Comparison of ENCODE assay signal across 9 mouse cellular contexts in the genomic region with DNA sequence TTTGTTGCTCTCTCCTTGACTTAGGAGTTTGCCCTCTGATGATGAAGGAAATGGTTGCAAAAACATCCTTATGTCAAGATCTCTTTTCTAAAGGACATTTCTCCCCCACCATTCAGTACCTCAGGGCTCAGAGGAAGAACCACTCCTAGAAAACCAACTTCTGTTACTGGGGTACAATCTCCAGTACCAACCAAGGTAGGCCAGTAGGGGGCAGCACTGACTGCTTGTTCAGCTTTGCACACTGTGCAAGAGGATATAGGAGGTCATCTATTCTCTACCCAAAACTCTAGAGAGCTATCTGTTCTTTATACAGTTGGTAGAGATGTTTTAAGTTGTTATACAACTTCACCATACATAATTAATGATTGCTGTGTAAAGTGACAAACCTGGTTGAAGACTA. TPM values are rescaled to one million over a fixed set of nuclear protein-coding genes. Genes with fewer than 3 reads are reported as not detected.
A peak's percentile ranks its signal among the peaks of the same experiment; 100 is the strongest.
DNase-seq lines count a peak whose midpoint lies in the region; ATAC-seq and TF ChIP-seq lines count a peak whose summit lies in the region.
"Had no signal": no experiment of that assay in that cellular context is flagged by ENCODE, and none has a peak within 500 bp of the region (broad histone marks: within the 10 kb centered on the region; RNA-seq: fewer than 3 reads in every experiment).

No protein-coding gene starts in this region.

- H3K4me1 ChIP-seq in midbrain, embryonic 10.5 days: no peaks in the 10 kb centered on the region
- no peaks in the 10 kb centered on the region for H3K4me1 ChIP-seq in midbrain, embryonic 16.5 days (ENCODE audit: control insufficient read depth, insufficient read depth, low read length)
- H3K4me1 ChIP-seq: embryonic facial prominence, embryonic 12.5 days had no signal

- no peaks in the 10 kb centered on the region for H3K27me3 ChIP-seq in midbrain, embryonic 10.5 days (ENCODE audit: low read depth, poor library complexity, severe bottlenecking)
- H3K27me3 ChIP-seq in midbrain, embryonic 16.5 days (ENCODE audit: control insufficient read depth, insufficient read depth, low read depth, low read length): no peaks in the 10 kb centered on the region
- H3K27me3 ChIP-seq: embryonic facial prominence, embryonic 12.5 days had no signal

- H3K36me3 ChIP-seq in midbrain, embryonic 10.5 days: no peaks in the 10 kb centered on the region
- H3K36me3 ChIP-seq in midbrain, embryonic 16.5 days (ENCODE audit: control insufficient read depth, insufficient read depth, low read length): no peaks in the 10 kb centered on the region
- H3K36me3 ChIP-seq: embryonic facial prominence, embryonic 12.5 days had no signal

- ATAC-seq in midbrain, embryonic 16.5 days: no peak
- ATAC-seq in erythroblast, adult 5-6 weeks (replicated peaks; ENCODE audit: low FRiP score, poor library complexity, severe bottlenecking): no peak

- no peak overlapping the region for H3K9ac ChIP-seq in midbrain, embryonic 16.5 days (ENCODE audit: low read depth, low read length)
- H3K9ac ChIP-seq: embryonic facial prominence, embryonic 12.5 days had no signal

- DNase-seq in midbrain, embryonic 10.5 days (ENCODE audit: low spot score): peak; percentile 53
- peak; percentile 37 to 85 for DNase-seq in adrenal gland, adult (ENCODE audit: inconsistent age in 2 of 2, low spot score in 1 of 2)
- DNase-seq in cerebellum, postnatal 36 days: peak; percentile 52 to 60
- DNase-seq in heart, postnatal 14 days: peak; percentile 77 to 84
- peak; percentile 26 to 58 for DNase-seq in left cerebral cortex, adult 2 months (ENCODE audit: extremely low spot score in 1 of 2, low spot score in 2 of 2)
- DNase-seq in retina, embryonic 14.5 days (ENCODE audit: low spot score): peak; percentile 73

- intact Hi-C loops in heart, postnatal 14 days (cut with DNase I): loop anchor here (1.0 to 10.0 kb wide), 2 partner anchors 367 to 514 kb away; no protein-coding TSS in a partner anchor
- intact Hi-C loops in left cerebral cortex, adult 2 months (cut with DNase I): loop anchor here (1.0 to 5.0 kb wide), 2 partner anchors 364 to 514 kb away; no protein-coding TSS in a partner anchor

- H3K4me2 ChIP-seq in midbrain, embryonic 16.5 days (ENCODE audit: low read length): no peak overlapping the region
- H3K4me2 ChIP-seq: embryonic facial prominence, embryonic 12.5 days had no signal

- peak; percentile 77 for TF ChIP-seq CTCF in left cerebral cortex, adult 2 months (IDR thresholded peaks at IDR 0.05)

- H3K9me3 ChIP-seq in midbrain, embryonic 10.5 days (replicated peaks): no peaks in the 10 kb centered on the region
- H3K9me3 ChIP-seq in midbrain, embryonic 16.5 days (replicated peaks; ENCODE audit: control insufficient read depth, low read length, poor library complexity, severe bottlenecking): no peaks in the 10 kb centered on the region
- H3K9me3 ChIP-seq: embryonic facial prominence, embryonic 12.5 days had no signal

- no peak overlapping the region for H3K4me3 ChIP-seq in midbrain, embryonic 10.5 days
- H3K4me3 ChIP-seq in midbrain, embryonic 16.5 days (ENCODE audit: low read depth, low read length): no peak overlapping the region
- no peak overlapping the region for H3K4me3 ChIP-seq in left cerebral cortex, adult 2 months
- H3K4me3 ChIP-seq: embryonic facial prominence, embryonic 12.5 days had no signal

- H3K27ac ChIP-seq in midbrain, embryonic 10.5 days (replicated peaks): no peak overlapping the region
- no peak overlapping the region for H3K27ac ChIP-seq in midbrain, embryonic 16.5 days (ENCODE audit: low read length)
- no peak overlapping the region for H3K27ac ChIP-seq in left cerebral cortex, adult 2 months
- H3K27ac ChIP-seq: embryonic facial prominence, embryonic 12.5 days had no signal

RNA-seq across cellular contexts. Expression of a gene that starts 22.9 kb away (rescaled TPM):
- 3.9 and 4.2 TPM in 2 replicates for polyA plus RNA-seq in midbrain, embryonic 10.5 days (2016; fragmentation: Nextera tagmentation; extraction: Ambion mirVana)
- polyA plus RNA-seq in midbrain, embryonic 16.5 days (2015; fragmentation: Nextera tagmentation; extraction: Ambion mirVana): 1.3 and 2.1 TPM in 2 replicates
- 1 to 10 TPM; 5.1 to 7.8 TPM for total RNA-seq in heart, postnatal 14 days (2021)
- 1 to 10 TPM; 1.7 to 2.5 TPM for total RNA-seq in left cerebral cortex, adult 2 months (2021)
- total RNA-seq in erythroblast, adult 5-6 weeks (2015; ENCODE audit: low replicate concordance): not detected in 2 replicates
- total RNA-seq in erythroblast, adult 5-6 weeks (2017; ENCODE audit: low replicate concordance): 0.68 TPM in 1 of 2 replicates, not detected in the other
